Comparison of ENCODE assay signal across 10 mouse cellular contexts in the genomic region with DNA sequence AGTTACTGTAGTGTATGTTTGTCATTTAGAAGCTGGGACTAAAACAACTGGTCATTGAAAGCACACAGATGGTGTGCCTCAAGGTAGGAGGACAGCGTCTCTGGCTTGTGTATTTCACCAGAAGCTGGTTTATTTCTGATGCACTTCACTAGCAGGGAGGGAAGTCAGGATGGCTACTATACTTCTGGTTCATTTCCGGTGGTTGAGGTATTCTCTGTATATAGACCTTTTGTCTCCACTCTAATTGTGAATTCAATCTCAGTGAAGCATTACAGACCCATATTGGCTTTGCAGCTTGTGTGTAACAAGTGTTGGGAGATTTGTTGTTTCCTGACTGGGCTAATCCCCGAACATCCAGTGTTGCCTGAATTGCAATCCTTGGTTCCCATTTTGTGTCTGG. TPM values are rescaled to one million over a fixed set of nuclear protein-coding genes. Genes with fewer than 3 reads are reported as not detected.
DNase-seq lines count a peak whose midpoint lies in the region; ATAC-seq lines count a peak whose summit lies in the region.
"Had no signal": no experiment of that assay in that cellular context is flagged by ENCODE, and none has a peak within 500 bp of the region (broad histone marks: within the 10 kb centered on the region; RNA-seq: fewer than 3 reads in every experiment).

No protein-coding gene starts in this region.

- H3K27ac ChIP-seq in heart, embryonic 13.5 days (replicated peaks), result peak overlapping the region; percentile 84
- H3K27ac ChIP-seq in hindbrain, embryonic 15.5 days (replicated peaks), result no peak overlapping the region
- peak overlapping the region; percentile 95 for H3K27ac ChIP-seq in midbrain, embryonic 14.5 days (replicated peaks; ENCODE audit: low read depth, low read length)

- H3K36me3 ChIP-seq in heart, embryonic 13.5 days, result no peaks in the 10 kb centered on the region; the same call in 1 of the 2 replicates
- H3K36me3 ChIP-seq in megakaryocyte, embryonic 14.5 days (replicated peaks; ENCODE audit: low read length), result peaks cover 57% of the 10 kb centered on the region
- no peaks in the 10 kb centered on the region for H3K36me3 ChIP-seq in hindbrain, embryonic 15.5 days
- no peaks in the 10 kb centered on the region for H3K36me3 ChIP-seq in midbrain, embryonic 14.5 days (ENCODE audit: control insufficient read depth, insufficient read depth, low read length)

- 20% methylated on average over 3 of the region's 3 CpGs for WGBS in heart, embryonic 13.5 days
- WGBS in hindbrain, embryonic 15.5 days, result 14% methylated on average over 3 of the region's 3 CpGs
- 6% methylated on average over 3 of the region's 3 CpGs for WGBS in midbrain, embryonic 14.5 days

- peaks cover 94% of the 10 kb centered on the region for H3K27me3 ChIP-seq in heart, embryonic 13.5 days (replicated peaks)
- H3K27me3 ChIP-seq in megakaryocyte, embryonic 14.5 days (replicated peaks), result no peaks in the 10 kb centered on the region
- peaks cover 73% of the 10 kb centered on the region for H3K27me3 ChIP-seq in hindbrain, embryonic 15.5 days
- H3K27me3 ChIP-seq in midbrain, embryonic 14.5 days (ENCODE audit: control insufficient read depth, insufficient read depth, low read length), result peaks cover 71% of the 10 kb centered on the region

- ATAC-seq in heart, embryonic 13.5 days (ENCODE audit: extremely low read depth, insufficient number of reproducible peaks, low FRiP score, low TSS enrichment), result no peak
- no peak for ATAC-seq in megakaryocyte, adult 5-6 weeks (ENCODE audit: poor library complexity, severe bottlenecking)
- ATAC-seq in hindbrain, embryonic 15.5 days (ENCODE audit: low FRiP score, low read depth), result no peak
- ATAC-seq in midbrain, embryonic 14.5 days (ENCODE audit: low FRiP score, low TSS enrichment), result no peak
- ATAC-seq: forebrain, postnatal 0 days had no signal

- no peak for DNase-seq in heart, postnatal 4 days
- peak; percentile 13 for DNase-seq in midbrain, embryonic 14.5 days
- no peak for DNase-seq in right cerebral cortex, adult 18-20 months
- no peak for DNase-seq in layer of hippocampus, adult 9-10 months (ENCODE audit: low spot score)
- DNase-seq: forebrain, postnatal 0 days; lung, postnatal 4 days had no signal

- H3K4me3 ChIP-seq in heart, embryonic 13.5 days, result peak overlapping the region; percentile 66
- peak overlapping the region; percentile 94 for H3K4me3 ChIP-seq in megakaryocyte, embryonic 14.5 days (replicated peaks)
- peak overlapping the region; percentile 32 for H3K4me3 ChIP-seq in hindbrain, embryonic 15.5 days
- H3K4me3 ChIP-seq in midbrain, embryonic 14.5 days (replicated peaks; ENCODE audit: low read depth, low read length), result peak overlapping the region; percentile 43

- H3K9me3 ChIP-seq in heart, embryonic 13.5 days, result no peaks in the 10 kb centered on the region
- H3K9me3 ChIP-seq in megakaryocyte, embryonic 14.5 days, result no peaks in the 10 kb centered on the region
- H3K9me3 ChIP-seq in hindbrain, embryonic 15.5 days, result no peaks in the 10 kb centered on the region
- H3K9me3 ChIP-seq in midbrain, embryonic 14.5 days (ENCODE audit: control insufficient read depth, low read length), result no peaks in the 10 kb centered on the region

- peak overlapping the region; percentile 96 for H3K4me2 ChIP-seq in heart, embryonic 13.5 days
- peak overlapping the region; percentile 8; the same call in 1 of the 2 replicates for H3K4me2 ChIP-seq in hindbrain, embryonic 15.5 days
- peak overlapping the region; percentile 97 for H3K4me2 ChIP-seq in midbrain, embryonic 14.5 days (ENCODE audit: low read length)

- peak overlapping the region; percentile 83 for H3K9ac ChIP-seq in heart, embryonic 13.5 days
- H3K9ac ChIP-seq in hindbrain, embryonic 15.5 days, result no peak overlapping the region
- peak overlapping the region; percentile 68 for H3K9ac ChIP-seq in midbrain, embryonic 14.5 days (replicated peaks; ENCODE audit: low read length)
- H3K9ac ChIP-seq: forebrain, postnatal 0 days had no signal

- H3K4me1 ChIP-seq in heart, embryonic 13.5 days, result peaks cover 35% of the 10 kb centered on the region
- peaks cover 62% of the 10 kb centered on the region for H3K4me1 ChIP-seq in megakaryocyte, embryonic 14.5 days
- peaks cover 27% of the 10 kb centered on the region for H3K4me1 ChIP-seq in hindbrain, embryonic 15.5 days (replicated peaks)
- peaks cover 6% of the 10 kb centered on the region; the same call in 1 of the 2 replicates for H3K4me1 ChIP-seq in midbrain, embryonic 14.5 days (ENCODE audit: control insufficient read depth, insufficient read depth, low read length)

RNA-seq across cellular contexts. Expression of a gene that starts 4.5 kb away (rescaled TPM):
- 5.4 and 8.4 TPM in 2 replicates for polyA plus RNA-seq in heart, embryonic 13.5 days (2015; fragmentation: Nextera tagmentation; extraction: Ambion mirVana)
- total RNA-seq in heart, postnatal 4 days (2021), result 1 to 10 TPM; 5.5 to 7.0 TPM
- 106 and 219 TPM in 2 replicates for polyA plus RNA-seq in megakaryocyte, embryonic 14.5 days (2012; ENCODE audit: insufficient read depth, low replicate concordance)
- 2.2 and 3.8 TPM in 2 replicates for total RNA-seq in megakaryocyte, adult 5-6 weeks (2015)
- total RNA-seq in megakaryocyte, adult 5-6 weeks (2017), result 1.8 and 2.6 TPM in 2 replicates
- 2.6 and 3.2 TPM in 2 replicates for polyA plus RNA-seq in hindbrain, embryonic 15.5 days (2015; fragmentation: Nextera tagmentation; extraction: Ambion mirVana)
- polyA plus RNA-seq in midbrain, embryonic 14.5 days (2014; fragmentation: Nextera tagmentation; extraction: Ambion mirVana), result 23.1 and 23.8 TPM in 2 replicates

RNA-seq across cellular contexts. Expression of a gene that starts 27.8 kb away (rescaled TPM):
- 23.4 and 42.7 TPM in 2 replicates for polyA plus RNA-seq in heart, embryonic 13.5 days (2015; fragmentation: Nextera tagmentation; extraction: Ambion mirVana)
- total RNA-seq in heart, postnatal 4 days (2021), result under 1 TPM; 0.72 to 0.93 TPM
- 2.2 and 5.1 TPM in 2 replicates for polyA plus RNA-seq in megakaryocyte, embryonic 14.5 days (2012; ENCODE audit: insufficient read depth, low replicate concordance)
- total RNA-seq in megakaryocyte, adult 5-6 weeks (2015), result 1.5 and 2.8 TPM in 2 replicates
- total RNA-seq in megakaryocyte, adult 5-6 weeks (2017), result 0.33 and 0.53 TPM in 2 replicates
- 2.7 and 3.7 TPM in 2 replicates for polyA plus RNA-seq in hindbrain, embryonic 15.5 days (2015; fragmentation: Nextera tagmentation; extraction: Ambion mirVana)
- 2.0 and 4.5 TPM in 2 replicates for polyA plus RNA-seq in midbrain, embryonic 14.5 days (2014; fragmentation: Nextera tagmentation; extraction: Ambion mirVana)
- total RNA-seq: forebrain, postnatal 0 days had no signal

Comparison
In these comparisons a context has a peak if more than half of its experiments do, and no peak if none do; other contexts are left out.
1. H3K4me2 ChIP-seq: peak in every context shown above with its lines; median percentile 97 in midbrain, embryonic 14.5 days; 96 in heart, embryonic 13.5 days; 8 in hindbrain, embryonic 15.5 days.
2. H3K4me3 ChIP-seq: peak in every context shown above with its lines; median percentile 94 in megakaryocyte, embryonic 14.5 days; 66 in heart, embryonic 13.5 days; 43 in midbrain, embryonic 14.5 days; 32 in hindbrain, embryonic 15.5 days.